Mouse (Mus musculus): Measurements from ENCODE around the gene Cyp1a1. TPM values are rescaled to one million over a fixed set of nuclear protein-coding genes. Genes with fewer than 3 reads are reported as not detected.

The Cyp1a1 gene
- polyA plus RNA-seq, 1 experiment from 2014 or later = 0.19 TPM

GRCm38 (mm10) chr9:57658970-57659369 is 28.8 kb upstream of the Cyp1a1 start:
- Histone ChIP-seq H3K4me2 (no peak overlapping the region), H3K9me3 (replicated peaks) (no peaks in the 10 kb centered on the region), H3K36me3 (no peaks in the 10 kb centered on the region), H3K27me3 (replicated peaks) (no peaks in the 10 kb centered on the region), H3K27ac (no peak overlapping the region), H3K4me3 (no peak overlapping the region), H3K4me1 (peaks cover 33% of the 10 kb centered on the region), H3K9ac (no peak overlapping the region)
- ATAC-seq = no peak
- WGBS (ENCODE audit: insufficient replicate concordance) = 71% methylated on average over 4 of the region's 4 CpGs

GRCm38 (mm10) chr9:57659774-57660173 is 28.0 kb upstream of the Cyp1a1 start:
- Histone ChIP-seq H3K9me3 (replicated peaks) (no peaks in the 10 kb centered on the region), H3K4me1 (peaks cover 33% of the 10 kb centered on the region), H3K36me3 (no peaks in the 10 kb centered on the region), H3K9ac (no peak overlapping the region), H3K27ac (0 out of 2 replicates have a peak overlapping the region, but pooled peaks have one; percentile 65), H3K4me3 (no peak overlapping the region), H3K4me2 (0 out of 2 replicates have a peak overlapping the region, but pooled peaks have one; percentile 29), H3K27me3 (replicated peaks) (no peaks in the 10 kb centered on the region)
- peak; percentile 66 for ATAC-seq
- WGBS (ENCODE audit: insufficient replicate concordance) = 22% methylated on average over 4 of the region's 4 CpGs

GRCm38 (mm10) chr9:57660501-57660900 is 27.2 kb upstream of the Cyp1a1 start:
- Histone ChIP-seq H3K27ac (peak overlapping the region; percentile 65), H3K36me3 (no peaks in the 10 kb centered on the region), H3K27me3 (replicated peaks) (no peaks in the 10 kb centered on the region), H3K4me1 (peaks cover 28% of the 10 kb centered on the region), H3K9me3 (replicated peaks) (no peaks in the 10 kb centered on the region), H3K4me3 (no peak overlapping the region), H3K9ac (peak overlapping the region; percentile 12; the same call in 1 of the 2 replicates), H3K4me2 (peak overlapping the region; percentile 29)
- WGBS (ENCODE audit: insufficient replicate concordance) = 27% methylated on average over 6 of the region's 6 CpGs
- ATAC-seq = peak; percentile 83

GRCm38 (mm10) chr9:57661552-57661951 is 26.2 kb upstream of the Cyp1a1 start:
- Histone ChIP-seq H3K9me3 (replicated peaks) (no peaks in the 10 kb centered on the region), H3K4me3 (no peak overlapping the region), H3K27ac (no peak overlapping the region), H3K4me1 (peaks cover 20% of the 10 kb centered on the region), H3K4me2 (no peak overlapping the region), H3K27me3 (replicated peaks) (0 out of 2 replicates have a peak, but pooled peaks cover 1% of the 10 kb centered on the region), H3K36me3 (no peaks in the 10 kb centered on the region), H3K9ac (no peak overlapping the region)
- WGBS (ENCODE audit: insufficient replicate concordance) = 40% methylated on average over 3 of the region's 3 CpGs
- ATAC-seq = no peak

- Histone ChIP-seq H3K4me3 (no peak overlapping the region), H3K4me1 (peaks cover 30% of the 10 kb centered on the region), H3K9me3 (replicated peaks) (no peaks in the 10 kb centered on the region), H3K27me3 (replicated peaks) (0 out of 2 replicates have a peak, but pooled peaks cover 5% of the 10 kb centered on the region), H3K4me2 (no peak overlapping the region), H3K9ac (no peak overlapping the region), H3K36me3 (no peaks in the 10 kb centered on the region), H3K27ac (no peak overlapping the region)
- no peak for ATAC-seq
- WGBS (ENCODE audit: insufficient replicate concordance) = 57% methylated on average over 7 of the region's 7 CpGs
These were observed 23.1 kb upstream of the Cyp1a1 start for GRCm38 (mm10) chr9:57664616-57665015.

- WGBS (ENCODE audit: insufficient replicate concordance) = 73% methylated on average over 8 of the region's 8 CpGs
- Histone ChIP-seq H3K36me3 (no peaks in the 10 kb centered on the region), H3K27ac (no peak overlapping the region), H3K4me2 (no peak overlapping the region), H3K4me3 (no peak overlapping the region), H3K9me3 (replicated peaks) (no peaks in the 10 kb centered on the region), H3K9ac (no peak overlapping the region), H3K27me3 (replicated peaks) (0 out of 2 replicates have a peak, but pooled peaks cover 5% of the 10 kb centered on the region), H3K4me1 (peaks cover 12% of the 10 kb centered on the region)
- no peak for ATAC-seq
These were observed 21.2 kb upstream of the Cyp1a1 start for GRCm38 (mm10) chr9:57666536-57666935.

- Histone ChIP-seq H3K9me3 (replicated peaks) (no peaks in the 10 kb centered on the region), H3K36me3 (no peaks in the 10 kb centered on the region), H3K27ac (no peak overlapping the region), H3K27me3 (replicated peaks) (0 out of 2 replicates have a peak, but pooled peaks cover 5% of the 10 kb centered on the region), H3K4me1 (peaks cover 10% of the 10 kb centered on the region), H3K4me2 (no peak overlapping the region), H3K9ac (no peak overlapping the region), H3K4me3 (no peak overlapping the region)
- WGBS (ENCODE audit: insufficient replicate concordance) = 42% methylated on average over 3 of the region's 3 CpGs
- no peak for ATAC-seq
These were observed 20.6 kb upstream of the Cyp1a1 start for GRCm38 (mm10) chr9:57667136-57667535.

GRCm38 (mm10) chr9:57667817-57668216 is 19.9 kb upstream of the Cyp1a1 start:
- 57% methylated on average over 11 of the region's 11 CpGs for WGBS (ENCODE audit: insufficient replicate concordance)
- H3K27ac ChIP-seq = no peak overlapping the region

GRCm38 (mm10) chr9:57668277-57668676 is 19.5 kb upstream of the Cyp1a1 start:
- 32% methylated on average over 1 of the region's 1 CpGs for WGBS (ENCODE audit: insufficient replicate concordance)
- Histone ChIP-seq H3K4me2 (no peak overlapping the region), H3K9ac (no peak overlapping the region), H3K27me3 (replicated peaks) (0 out of 2 replicates have a peak, but pooled peaks cover 5% of the 10 kb centered on the region), H3K4me3 (no peak overlapping the region), H3K27ac (no peak overlapping the region), H3K36me3 (no peaks in the 10 kb centered on the region), H3K4me1 (peaks cover 10% of the 10 kb centered on the region), H3K9me3 (replicated peaks) (no peaks in the 10 kb centered on the region)
- ATAC-seq = no peak

More at GRCm38 (mm10) chr9:57667817-57668216, 19.9 kb upstream of the Cyp1a1 start:
- Histone ChIP-seq H3K27me3 (replicated peaks) (0 out of 2 replicates have a peak, but pooled peaks cover 5% of the 10 kb centered on the region), H3K4me2 (no peak overlapping the region), H3K9me3 (replicated peaks) (no peaks in the 10 kb centered on the region), H3K4me3 (no peak overlapping the region), H3K36me3 (no peaks in the 10 kb centered on the region), H3K4me1 (peaks cover 10% of the 10 kb centered on the region), H3K9ac (no peak overlapping the region)
- no peak for ATAC-seq

- WGBS (ENCODE audit: insufficient replicate concordance) = 60% methylated on average over 3 of the region's 3 CpGs
- Histone ChIP-seq H3K4me1 (peaks cover 10% of the 10 kb centered on the region), H3K27ac (no peak overlapping the region)
These were observed 18.2 kb upstream of the Cyp1a1 start for GRCm38 (mm10) chr9:57669566-57669965.

GRCm38 (mm10) chr9:57671037-57671436 is 16.7 kb upstream of the Cyp1a1 start:
- Histone ChIP-seq H3K27ac (no peak overlapping the region; the same call in 1 of the 2 replicates), H3K27me3 (replicated peaks) (0 out of 2 replicates have a peak, but pooled peaks cover 5% of the 10 kb centered on the region), H3K4me2 (no peak overlapping the region), H3K4me1 (peaks cover 10% of the 10 kb centered on the region), H3K4me3 (no peak overlapping the region), H3K9ac (no peak overlapping the region), H3K9me3 (replicated peaks) (no peaks in the 10 kb centered on the region), H3K36me3 (no peaks in the 10 kb centered on the region)
- WGBS (ENCODE audit: insufficient replicate concordance) = 75% methylated on average over 4 of the region's 4 CpGs
- no peak for ATAC-seq

More at GRCm38 (mm10) chr9:57669566-57669965, 18.2 kb upstream of the Cyp1a1 start:
- Histone ChIP-seq H3K27me3 (replicated peaks) (0 out of 2 replicates have a peak, but pooled peaks cover 5% of the 10 kb centered on the region), H3K4me3 (no peak overlapping the region), H3K4me2 (no peak overlapping the region), H3K36me3 (no peaks in the 10 kb centered on the region), H3K9me3 (replicated peaks) (no peaks in the 10 kb centered on the region), H3K9ac (no peak overlapping the region)
- ATAC-seq = no peak

- Histone ChIP-seq H3K36me3 (no peaks in the 10 kb centered on the region), H3K4me3 (no peak overlapping the region), H3K9me3 (replicated peaks) (no peaks in the 10 kb centered on the region), H3K4me2 (no peak overlapping the region), H3K9ac (no peak overlapping the region), H3K4me1 (peaks cover 10% of the 10 kb centered on the region), H3K27ac (no peak overlapping the region; the same call in 1 of the 2 replicates), H3K27me3 (replicated peaks) (0 out of 2 replicates have a peak, but pooled peaks cover 4% of the 10 kb centered on the region)
- ATAC-seq = 0 out of 2 replicates have a peak, but pooled peaks have one; percentile 49
- WGBS (ENCODE audit: insufficient replicate concordance) = 68% methylated on average over 5 of the region's 5 CpGs
These were observed 16.2 kb upstream of the Cyp1a1 start for GRCm38 (mm10) chr9:57671500-57671899.

All from liver, embryonic 12.5 days (tissue).